Mouse (Mus musculus) heart, adult 2 months (tissue): Measurements from ENCODE around the gene Kcna2.

Experiments used
- CTCF ChIP-seq: fragments of 200-600 bp; IDR thresholded peaks from 2 replicates; pipeline ENCODE4 v1.8.1; 2022; ENCODE audit warnings: antibody characterized with exemption, mild to moderate bottlenecking, moderate library complexity
- EP300 ChIP-seq: fragments of 200-500 bp; IDR thresholded peaks from 2 replicates; pipeline ENCODE4 v1.6.1; 2011; ENCODE audit warnings: low read depth, low read length, control low read depth; ENCODE audit not compliant: insufficient read depth
- POLR2A ChIP-seq: fragments of 200-500 bp; IDR thresholded peaks from 2 replicates; pipeline ENCODE4 v1.6.1; 2011; ENCODE audit warnings: mild to moderate bottlenecking, low read depth, low read length, control low read depth; ENCODE audit not compliant: insufficient read depth

GRCm38 (mm10) chr3:107112498-107112897 is 11.6 kb downstream of the Kcna2 start:
- TF ChIP-seq EP300 (no peak), POLR2A (no peak), CTCF (no peak)
